Mouse (Mus musculus): ENCODE measurements around the gene Zfp384.

GRCm38 (mm10) chr6:125063906-125064305, 55.0 kb downstream of the Zfp384 start:
- no peak for TF ChIP-seq CTCF (IDR thresholded peaks at IDR 0.05)
- TF ChIP-seq POLR2A (IDR thresholded peaks at IDR 0.05; ENCODE audit: insufficient read depth, low read depth, low read length): no peak
